Mouse (Mus musculus) gastrocnemius, adult 8-10 months (tissue): ENCODE measurements around the gene Pcyt2. TPM values are rescaled to one million over a fixed set of nuclear protein-coding genes. Genes with fewer than 3 reads are reported as not detected.
"Not testable (repeated sequence)": the region's sequence is repeated elsewhere in the genome, so short reads cannot be mapped to it uniquely, and the experiment has no call there.

Experiments used
- DNase-seq, 2 experiments: peaks; one replicate each; pipeline ENCODE4 v3.0.0; 2022; ENCODE audit warnings: low spot score in 2 of 2
- total RNA-seq, 4 experiments: library from RNA; stranded (reverse); gene quantifications; 2 replicates each; pipeline ENCODE4 v1.2.4; 2022

Gene Pcyt2
- total RNA-seq, 4 experiments from 2014 or later: 20.0 to 26.8 (median 26.0) TPM

GRCm38 (mm10) chr11:120616617-120617294 lies 980 bp downstream of the Pcyt2 start:
- no peak for DNase-seq

- no peak for DNase-seq
Observed at GRCm38 (mm10) chr11:120615606-120616203, 2.0 kb downstream of the Pcyt2 start.

GRCm38 (mm10) chr11:120615167-120615566 lies 2.6 kb downstream of the Pcyt2 start:
- DNase-seq: no peak

- DNase-seq: no peak
Observed at GRCm38 (mm10) chr11:120613976-120614375, 3.8 kb downstream of the Pcyt2 start.

GRCm38 (mm10) chr11:120613481-120613972 lies 4.2 kb downstream of the Pcyt2 start:
- no peak for DNase-seq

GRCm38 (mm10) chr11:120612763-120613162 lies 5.0 kb downstream of the Pcyt2 start:
- DNase-seq: peak; percentile 72 to 77

- DNase-seq: no peak
Observed at GRCm38 (mm10) chr11:120610477-120611046, 7.2 kb downstream of the Pcyt2 start.

GRCm38 (mm10) chr11:120609250-120609649 lies 8.5 kb downstream of the Pcyt2 start:
- no peak for DNase-seq

- no peak for DNase-seq
Observed at GRCm38 (mm10) chr11:120608241-120609034, 9.3 kb downstream of the Pcyt2 start, which contains the start of gene Npb. TSS of gene Npb (plus strand) at chr11:120608477.

- DNase-seq: no peak
Observed at GRCm38 (mm10) chr11:120606764-120607163, 11.0 kb downstream of the Pcyt2 start.

GRCm38 (mm10) chr11:120605667-120606066 lies 12.1 kb downstream of the Pcyt2 start:
- DNase-seq: no peak

- DNase-seq: no peak
Observed at GRCm38 (mm10) chr11:120603545-120603944, 14.2 kb downstream of the Pcyt2 start.

GRCm38 (mm10) chr11:120600716-120601115 lies 17.0 kb downstream of the Pcyt2 start:
- no peak for DNase-seq

- DNase-seq: no peak
Observed at GRCm38 (mm10) chr11:120598990-120599549, 18.7 kb downstream of the Pcyt2 start.

- DNase-seq: peak; percentile 82 to 88
Observed at GRCm38 (mm10) chr11:120598283-120598989, 19.3 kb downstream of the Pcyt2 start, which contains the start of the genes Alyref and Anapc11. TSS of gene Alyref (minus strand) at chr11:120598365. TSS of gene Anapc11 (plus strand) at chr11:120598421.

- no peak for DNase-seq
Observed at GRCm38 (mm10) chr11:120597240-120598235, 20.2 kb downstream of the Pcyt2 start.

GRCm38 (mm10) chr11:120588531-120588930 lies 29.2 kb downstream of the Pcyt2 start:
- DNase-seq: no peak

- no peak for DNase-seq
Observed at GRCm38 (mm10) chr11:120583937-120584336, 33.8 kb downstream of the Pcyt2 start.

GRCm38 (mm10) chr11:120582982-120583293 lies 34.8 kb downstream of the Pcyt2 start:
- DNase-seq: not testable (repeated sequence)
